Mouse (Mus musculus): ENCODE data around the gene Krtcap2. TPM values are rescaled to one million over a fixed set of nuclear protein-coding genes. Genes with fewer than 3 reads are reported as not detected.

The Krtcap2 gene
- polyA plus RNA-seq, 1 experiment from 2014 or later = 282 TPM

GRCm38 (mm10) chr3:89295685-89296230, 50.0 kb downstream of the Krtcap2 start:
- H3K36me3 ChIP-seq = no peaks in the 10 kb centered on the region
- DNase-seq (ENCODE audit: low spot score) = no peak
- 86% methylated on average over 8 of the region's 8 CpGs for whole genome bisulfite sequencing

GRCm38 (mm10) chr3:89296761-89297396, 51.1 kb downstream of the Krtcap2 start:
- Histone ChIP-seq H3K9me3 (replicated peaks) (no peaks in the 10 kb centered on the region), H3K4me3 (no peak overlapping the region), H3K36me3 (no peaks in the 10 kb centered on the region), H3K4me1 (peaks cover 9% of the 10 kb centered on the region), H3K27me3 (ENCODE audit: low read depth, poor library complexity, severe bottlenecking) (peaks cover 26% of the 10 kb centered on the region), H3K27ac (replicated peaks) (no peak overlapping the region)
- 90% methylated on average over 11 of the region's 11 CpGs for WGBS
- DNase-seq (ENCODE audit: low spot score) = no peak

More at GRCm38 (mm10) chr3:89295685-89296230, 50.0 kb downstream of the Krtcap2 start:
- Histone ChIP-seq H3K4me3 (no peak overlapping the region), H3K27ac (replicated peaks) (0 out of 2 replicates have a peak overlapping the region, but pooled peaks have one; percentile 11), H3K27me3 (ENCODE audit: low read depth, poor library complexity, severe bottlenecking) (peaks cover 26% of the 10 kb centered on the region), H3K4me1 (peaks cover 9% of the 10 kb centered on the region), H3K9me3 (replicated peaks) (no peaks in the 10 kb centered on the region)

GRCm38 (mm10) chr3:89298908-89299307, 53.1 kb downstream of the Krtcap2 start:
- Histone ChIP-seq H3K4me1 (peaks cover 9% of the 10 kb centered on the region), H3K9me3 (replicated peaks) (no peaks in the 10 kb centered on the region), H3K36me3 (no peaks in the 10 kb centered on the region), H3K27me3 (ENCODE audit: low read depth, poor library complexity, severe bottlenecking) (peaks cover 26% of the 10 kb centered on the region), H3K27ac (replicated peaks) (no peak overlapping the region), H3K4me3 (no peak overlapping the region)
- no peak for DNase-seq (ENCODE audit: low spot score)
- 85% methylated on average over 6 of the region's 6 CpGs for WGBS

DNA sequence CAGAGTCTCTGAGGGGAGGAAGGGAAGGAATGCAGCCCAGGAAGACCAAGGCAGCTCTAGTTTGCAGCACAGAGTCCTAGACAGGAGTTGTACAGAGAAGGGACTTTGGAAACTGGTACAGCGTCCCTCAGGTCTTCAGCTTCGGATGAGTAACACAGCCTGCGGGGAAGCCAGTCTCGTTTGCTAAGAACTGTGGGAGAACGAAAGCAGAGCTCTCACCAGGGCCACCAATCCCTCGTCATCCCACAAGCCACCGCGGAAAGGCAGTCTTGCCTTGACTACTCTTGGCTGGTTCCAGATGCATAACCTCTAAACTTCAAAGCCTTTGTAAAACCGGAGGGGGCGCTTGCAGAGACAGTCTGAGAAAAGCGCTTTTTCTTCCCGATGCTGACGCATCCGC, 53.7 kb downstream of the Krtcap2 start:
- DNase-seq (ENCODE audit: low spot score) = peak; percentile 50
- peaks cover 26% of the 10 kb centered on the region for H3K27me3 ChIP-seq (ENCODE audit: low read depth, poor library complexity, severe bottlenecking)
- H3K4me3 ChIP-seq = peak overlapping the region; percentile 38
- peaks cover 9% of the 10 kb centered on the region for H3K4me1 ChIP-seq
- H3K27ac ChIP-seq (replicated peaks) = no peak overlapping the region
- no peaks in the 10 kb centered on the region for H3K36me3 ChIP-seq
- 3% methylated on average over 14 of the region's 14 CpGs for WGBS
- no peaks in the 10 kb centered on the region for H3K9me3 ChIP-seq (replicated peaks)

MicroRNA genes within 50 kb of the gene (microRNA counts, 519-probe panel; counts per million panel counts)
- 2,695 counts per million, percentile 8 among the panel's probes with 10 or more counts for microRNA mmu-miR-92b

Small RNA genes within 50 kb of the gene (microRNA-seq; reads per million reads assigned to microRNA genes)
- gene Mir92b = 27,934 reads per million, percentile 99 among the genes with 10 or more reads in this experiment

Other genes starting within 250 kb of the Krtcap2 start
- 18.2 and 26.1 TPM in 2 replicates for gene Rusc1, start 152.7 kb upstream of the Krtcap2 start, polyA plus RNA-seq (2016; fragmentation: Nextera tagmentation; extraction: Ambion mirVana)
- gene Gm43738, start 144.9 kb upstream of the Krtcap2 start, polyA plus RNA-seq (2016; fragmentation: Nextera tagmentation; extraction: Ambion mirVana) = not detected in 2 replicates
- 366 and 381 TPM in 2 replicates for gene Fdps, start 144.0 kb upstream of the Krtcap2 start, polyA plus RNA-seq (2016; fragmentation: Nextera tagmentation; extraction: Ambion mirVana)
- gene Pklr, start 109.8 kb upstream of the Krtcap2 start, polyA plus RNA-seq (2016; fragmentation: Nextera tagmentation; extraction: Ambion mirVana) = 4.1 and 5.9 TPM in 2 replicates
- gene Hcn3, start 85.8 kb upstream of the Krtcap2 start, polyA plus RNA-seq (2016; fragmentation: Nextera tagmentation; extraction: Ambion mirVana) = 6.3 and 10.6 TPM in 2 replicates
- 33.8 and 34.0 TPM in 2 replicates for gene Clk2, start 81.2 kb upstream of the Krtcap2 start, polyA plus RNA-seq (2016; fragmentation: Nextera tagmentation; extraction: Ambion mirVana)
- 99.2 and 104 TPM in 2 replicates for gene Scamp3, start 68.5 kb upstream of the Krtcap2 start, polyA plus RNA-seq (2016; fragmentation: Nextera tagmentation; extraction: Ambion mirVana)
- gene Fam189b, start 62.8 kb upstream of the Krtcap2 start, polyA plus RNA-seq (2016; fragmentation: Nextera tagmentation; extraction: Ambion mirVana) = 31.0 and 35.0 TPM in 2 replicates
- gene Gba, start 43.0 kb upstream of the Krtcap2 start, polyA plus RNA-seq (2016; fragmentation: Nextera tagmentation; extraction: Ambion mirVana) = 37.1 and 41.5 TPM in 2 replicates
- gene Thbs3, start 30.8 kb upstream of the Krtcap2 start, polyA plus RNA-seq (2016; fragmentation: Nextera tagmentation; extraction: Ambion mirVana) = 82.2 and 108 TPM in 2 replicates
- gene Mtx1, start 18.9 kb upstream of the Krtcap2 start, polyA plus RNA-seq (2016; fragmentation: Nextera tagmentation; extraction: Ambion mirVana) = 238 TPM in 2 replicates
- 1.8 and 3.4 TPM in 2 replicates for gene Muc1, start 16.9 kb upstream of the Krtcap2 start, polyA plus RNA-seq (2016; fragmentation: Nextera tagmentation; extraction: Ambion mirVana)
- 5.7 and 11.5 TPM in 2 replicates for gene Trim46, start 343 bp downstream of the Krtcap2 start, polyA plus RNA-seq (2016; fragmentation: Nextera tagmentation; extraction: Ambion mirVana)
- 94.9 and 101 TPM in 2 replicates for gene Dpm3, start 13.4 kb downstream of the Krtcap2 start, polyA plus RNA-seq (2016; fragmentation: Nextera tagmentation; extraction: Ambion mirVana)
- 29.8 and 34.3 TPM in 2 replicates for gene Slc50a1, start 24.6 kb downstream of the Krtcap2 start, polyA plus RNA-seq (2016; fragmentation: Nextera tagmentation; extraction: Ambion mirVana)
- gene Efna1, start 35.2 kb downstream of the Krtcap2 start, polyA plus RNA-seq (2016; fragmentation: Nextera tagmentation; extraction: Ambion mirVana) = 11.8 TPM in 2 replicates
- 3.9 and 7.0 TPM in 2 replicates for gene Efna3, start 77.0 kb downstream of the Krtcap2 start, polyA plus RNA-seq (2016; fragmentation: Nextera tagmentation; extraction: Ambion mirVana)
- 20.5 and 21.9 TPM in 2 replicates for gene Efna4, start 92.1 kb downstream of the Krtcap2 start, polyA plus RNA-seq (2016; fragmentation: Nextera tagmentation; extraction: Ambion mirVana)
- gene Adam15, start 104.0 kb downstream of the Krtcap2 start, polyA plus RNA-seq (2016; fragmentation: Nextera tagmentation; extraction: Ambion mirVana) = 30.5 and 34.9 TPM in 2 replicates
- gene Dcst2, start 116.0 kb downstream of the Krtcap2 start, polyA plus RNA-seq (2016; fragmentation: Nextera tagmentation; extraction: Ambion mirVana) = 0.11 and 0.12 TPM in 2 replicates
- 0.11 and 0.20 TPM in 2 replicates for gene Dcst1, start 119.3 kb downstream of the Krtcap2 start, polyA plus RNA-seq (2016; fragmentation: Nextera tagmentation; extraction: Ambion mirVana)
- 0.39 and 0.83 TPM in 2 replicates for gene Zbtb7b, start 148.8 kb downstream of the Krtcap2 start, polyA plus RNA-seq (2016; fragmentation: Nextera tagmentation; extraction: Ambion mirVana)
- gene Lenep, start 156.8 kb downstream of the Krtcap2 start, polyA plus RNA-seq (2016; fragmentation: Nextera tagmentation; extraction: Ambion mirVana) = 0.68 and 1.2 TPM in 2 replicates
- 27.9 and 34.2 TPM in 2 replicates for gene Flad1, start 165.9 kb downstream of the Krtcap2 start, polyA plus RNA-seq (2016; fragmentation: Nextera tagmentation; extraction: Ambion mirVana)
- gene Cks1b, start 172.4 kb downstream of the Krtcap2 start, polyA plus RNA-seq (2016; fragmentation: Nextera tagmentation; extraction: Ambion mirVana) = 540 and 645 TPM in 2 replicates
- gene Shc1, start 172.5 kb downstream of the Krtcap2 start, polyA plus RNA-seq (2016; fragmentation: Nextera tagmentation; extraction: Ambion mirVana) = 51.8 TPM in 2 replicates
- gene Pygo2, start 184.2 kb downstream of the Krtcap2 start, polyA plus RNA-seq (2016; fragmentation: Nextera tagmentation; extraction: Ambion mirVana) = 41.9 and 43.3 TPM in 2 replicates
- 18.6 and 19.9 TPM in 2 replicates for gene Pbxip1, start 190.7 kb downstream of the Krtcap2 start, polyA plus RNA-seq (2016; fragmentation: Nextera tagmentation; extraction: Ambion mirVana)
- 79.0 and 79.2 TPM in 2 replicates for gene Pmvk, start 208.6 kb downstream of the Krtcap2 start, polyA plus RNA-seq (2016; fragmentation: Nextera tagmentation; extraction: Ambion mirVana)